Mouse (Mus musculus) urinary bladder, adult 2 months (tissue): ENCODE measurements around the gene Sorcs2. TPM values are rescaled to one million over a fixed set of nuclear protein-coding genes. Genes with fewer than 3 reads are reported as not detected.

ENCODE experiments used
- DNase-seq: peaks from one replicate; pipeline ENCODE4 v3.0.0; 2022; ENCODE audit warnings: low spot score
- polyA plus RNA-seq: library from polyadenylated mRNA; depleted of rRNA; stranded (reverse); fragments of >200 nt; gene quantifications from 2 replicates; pipeline ENCODE4 v1.2.3, GENCODE M21; 2012

The Sorcs2 gene
- polyA plus RNA-seq, 1 experiment = 15.8 TPM

DNA sequence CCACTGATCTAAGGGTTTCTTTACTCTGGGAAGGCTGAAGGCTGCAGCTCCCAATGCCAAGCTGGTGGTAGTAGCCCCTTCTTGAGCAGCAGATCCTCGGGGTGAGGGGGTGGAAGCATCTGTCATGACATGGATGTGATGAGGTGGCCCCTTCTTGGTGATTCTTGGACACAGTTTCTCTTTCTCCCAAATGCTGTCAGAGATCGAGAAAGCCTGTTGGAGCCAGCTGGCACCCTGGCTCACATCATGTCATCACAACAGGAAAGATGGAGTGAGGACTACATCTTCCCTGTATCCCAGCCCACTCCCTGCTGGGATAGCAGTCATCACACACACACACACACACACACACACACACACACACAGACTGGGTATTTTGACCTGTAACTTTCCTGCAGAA is 268.3 kb downstream of the Sorcs2 start:
- no peak for DNase-seq

DNA sequence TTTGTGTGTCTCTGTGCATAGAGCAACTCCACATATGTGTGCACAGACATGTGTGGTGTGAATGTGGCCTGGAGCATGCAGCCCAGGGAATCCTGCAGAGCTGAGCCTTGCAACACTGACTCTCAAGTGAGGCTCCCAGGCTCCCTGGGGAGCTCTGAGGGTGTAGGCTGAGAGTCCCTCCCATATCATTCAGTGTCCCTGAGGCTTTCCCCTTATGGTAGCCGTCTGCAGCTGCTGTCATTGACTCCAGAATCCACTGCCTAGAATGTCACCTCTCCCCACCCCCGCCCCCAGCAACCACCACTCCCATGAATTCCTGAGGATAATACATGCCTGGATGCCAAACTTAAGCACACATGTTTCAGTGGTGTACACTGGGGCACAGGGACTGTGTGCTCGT is 269.4 kb downstream of the Sorcs2 start:
- no peak for DNase-seq

DNA sequence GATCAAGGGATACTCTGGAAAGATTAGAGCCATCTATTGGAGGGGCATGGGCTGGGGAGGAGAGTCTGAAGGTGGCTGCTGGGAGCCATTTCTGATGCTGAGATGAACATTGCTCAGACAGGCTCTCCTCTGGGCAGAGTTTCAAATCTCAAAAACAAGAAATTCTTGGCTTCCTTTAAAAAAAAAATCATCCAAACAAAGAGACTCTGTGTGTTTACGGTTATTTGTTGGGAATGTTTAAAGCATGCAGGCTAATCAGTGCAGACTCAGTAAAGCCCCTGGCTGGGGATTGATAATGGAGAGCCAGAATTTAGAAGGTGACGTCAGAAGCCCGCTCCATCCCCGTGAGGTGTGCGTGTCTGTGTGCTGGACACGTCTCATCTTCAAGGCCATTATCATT is 272.9 kb downstream of the Sorcs2 start:
- no peak for DNase-seq

DNA sequence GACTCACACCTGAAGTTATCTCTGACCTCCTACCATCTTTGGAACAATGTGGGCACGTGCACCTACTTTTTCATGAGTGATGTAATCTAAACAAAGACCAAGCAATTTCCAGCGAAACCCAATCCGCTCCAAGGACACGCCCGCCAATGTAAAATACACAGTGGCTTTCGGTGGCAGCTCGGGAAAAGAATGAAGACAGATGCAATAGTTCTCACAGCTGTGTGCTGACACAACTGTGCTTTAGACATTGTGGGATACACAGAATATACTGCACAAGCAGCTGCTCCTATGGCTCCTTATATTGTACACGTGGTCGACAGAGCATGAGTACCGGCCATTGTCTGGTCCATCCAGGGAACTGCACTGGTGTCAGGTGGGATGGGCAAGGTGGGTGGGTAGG is 275.0 kb downstream of the Sorcs2 start:
- DNase-seq = no peak

DNA sequence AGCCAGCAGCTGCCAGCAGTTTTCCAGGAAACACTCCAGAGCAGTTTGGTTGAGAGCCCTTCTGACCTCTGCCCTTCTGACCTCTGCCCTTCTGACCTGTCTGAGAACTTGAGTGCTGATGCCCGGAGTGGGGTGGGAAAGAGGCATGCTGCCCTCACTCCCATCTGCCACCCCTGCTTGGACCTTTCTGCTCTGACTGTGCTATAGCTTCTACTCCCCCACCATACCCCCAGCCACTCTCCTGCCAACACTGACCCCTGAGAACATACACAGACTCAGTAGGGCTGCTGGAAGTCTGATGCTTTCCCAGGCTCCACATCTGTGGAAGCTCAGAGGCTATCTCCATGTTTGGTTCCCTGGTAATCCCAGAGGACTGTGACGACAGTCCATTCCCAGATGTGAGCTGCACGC is 277.0 kb downstream of the Sorcs2 start:
- DNase-seq = no peak

DNA sequence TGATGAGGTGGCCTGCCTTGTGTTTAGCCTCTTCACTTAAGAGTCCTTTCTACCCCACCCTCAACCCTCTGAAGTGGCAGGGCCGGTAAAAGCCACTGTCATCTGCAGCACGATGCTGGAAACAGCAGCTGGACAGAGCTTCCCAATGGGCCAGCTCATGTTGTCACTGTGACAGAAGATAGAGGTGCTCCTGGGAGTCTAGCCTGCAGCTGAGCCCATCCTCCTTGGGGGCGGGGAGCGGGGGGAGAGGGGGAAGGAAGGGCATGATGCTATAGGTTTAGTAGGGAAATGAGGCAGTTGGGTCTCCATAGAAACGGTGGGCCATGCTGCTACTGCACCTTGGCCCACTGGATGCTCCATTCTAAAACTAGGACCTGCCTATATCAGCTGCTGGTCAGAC is 279.9 kb downstream of the Sorcs2 start:
- no peak for DNase-seq

DNA sequence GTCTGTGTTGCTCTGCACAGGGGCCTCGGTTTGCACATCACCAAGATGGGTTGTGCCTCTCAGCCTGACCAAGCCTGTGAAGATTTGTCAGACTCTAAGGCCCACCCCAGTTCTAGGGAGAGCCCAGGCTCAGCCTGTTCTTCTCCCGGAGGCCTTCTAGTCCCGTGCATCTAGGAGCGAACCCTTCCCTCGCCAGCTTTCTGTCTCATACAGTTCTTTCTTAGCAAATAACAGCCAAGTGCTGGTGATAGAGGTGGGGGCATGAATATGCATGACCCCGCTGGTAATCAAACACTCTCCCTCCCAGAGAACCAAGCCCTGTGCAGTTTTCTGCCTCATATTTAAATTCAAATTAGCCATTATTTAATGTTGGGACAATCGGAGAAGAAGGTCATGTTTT is 282.4 kb downstream of the Sorcs2 start:
- DNase-seq = no peak

DNA sequence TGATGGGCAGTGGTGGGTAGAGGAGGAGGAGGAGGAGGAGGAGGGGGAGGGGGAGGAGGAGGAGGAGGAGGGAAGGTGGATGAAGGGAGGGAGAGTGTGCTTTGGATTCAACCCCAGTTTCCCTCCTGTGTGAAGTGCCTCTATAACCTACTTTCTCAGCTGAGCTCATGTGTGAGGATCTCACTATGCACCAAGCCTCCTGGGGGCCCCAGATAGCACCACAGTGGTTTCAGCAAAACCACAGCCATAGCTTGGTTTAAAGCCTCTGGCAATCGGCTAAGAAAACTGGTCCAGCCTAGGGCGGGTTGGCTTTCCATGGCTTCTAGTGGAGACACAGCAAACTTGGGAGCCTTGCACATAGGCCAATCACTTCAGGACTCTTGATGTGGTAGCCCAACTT is 284.2 kb downstream of the Sorcs2 start:
- DNase-seq = no peak

DNA sequence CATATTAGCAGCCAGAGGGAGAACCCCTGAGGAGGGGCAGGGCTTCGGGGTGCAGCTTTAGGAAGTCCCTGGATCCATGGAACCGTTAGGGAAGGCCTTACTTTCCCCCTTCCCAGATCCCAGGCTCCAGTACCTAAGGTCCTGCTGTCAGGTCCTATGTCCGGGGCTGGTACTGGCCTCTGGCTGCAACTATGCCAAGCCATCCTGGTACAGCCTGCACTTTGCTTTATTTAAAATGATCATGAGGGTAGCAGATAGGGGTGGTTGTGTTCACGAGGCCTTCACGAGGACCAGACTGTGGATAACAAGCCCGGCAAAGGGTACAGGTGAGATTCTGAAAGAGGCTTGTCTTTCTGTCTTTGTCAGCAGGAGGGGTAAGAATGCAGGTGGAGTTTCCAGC is 285.2 kb downstream of the Sorcs2 start:
- no peak for DNase-seq

DNA sequence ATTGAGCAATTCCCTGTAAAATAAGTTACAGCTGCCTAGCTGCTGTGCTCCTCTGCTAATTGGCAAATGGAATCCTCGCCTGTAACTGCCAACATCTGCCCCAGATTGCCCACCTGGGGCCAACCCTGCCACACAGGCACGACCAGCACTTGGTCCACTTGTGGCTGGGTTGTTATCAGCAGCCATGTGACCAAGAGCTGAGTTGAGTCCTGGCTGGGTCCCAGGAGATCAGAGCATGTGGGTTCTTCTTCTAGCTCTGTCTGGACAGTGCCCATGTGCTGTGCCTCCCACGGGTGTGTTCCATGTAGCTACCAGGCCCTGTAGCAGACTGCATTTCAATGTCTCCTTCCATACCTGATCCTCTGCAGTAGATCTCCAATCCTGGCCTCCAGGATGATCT is 286.4 kb downstream of the Sorcs2 start:
- no peak for DNase-seq

DNA sequence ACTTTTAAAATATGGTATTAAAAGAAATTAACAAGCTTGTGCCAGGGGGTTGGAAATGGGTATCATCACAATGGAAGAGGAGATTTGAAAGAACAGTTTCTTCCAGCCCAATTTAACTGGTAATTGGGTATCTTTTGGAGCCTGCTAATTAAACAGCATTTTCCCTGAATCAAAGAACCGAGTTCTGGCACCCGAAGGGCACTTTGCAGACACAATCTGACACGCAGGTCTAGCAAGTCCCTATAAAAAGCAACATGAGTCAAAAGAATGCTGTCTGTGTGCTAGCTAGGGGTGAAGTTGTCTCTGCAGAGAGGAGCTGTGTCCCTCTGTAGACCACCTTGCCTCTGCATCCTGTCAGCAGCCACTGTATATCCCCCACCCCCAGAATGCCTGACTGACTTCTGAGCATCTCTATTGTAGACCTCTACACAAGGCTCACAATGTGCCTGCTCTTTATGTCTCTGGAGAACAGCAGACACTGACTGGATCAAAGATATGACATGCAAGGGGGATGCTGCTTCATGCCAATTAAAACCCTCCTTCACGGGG is 289.5 kb downstream of the Sorcs2 start:
- no peak for DNase-seq

DNA sequence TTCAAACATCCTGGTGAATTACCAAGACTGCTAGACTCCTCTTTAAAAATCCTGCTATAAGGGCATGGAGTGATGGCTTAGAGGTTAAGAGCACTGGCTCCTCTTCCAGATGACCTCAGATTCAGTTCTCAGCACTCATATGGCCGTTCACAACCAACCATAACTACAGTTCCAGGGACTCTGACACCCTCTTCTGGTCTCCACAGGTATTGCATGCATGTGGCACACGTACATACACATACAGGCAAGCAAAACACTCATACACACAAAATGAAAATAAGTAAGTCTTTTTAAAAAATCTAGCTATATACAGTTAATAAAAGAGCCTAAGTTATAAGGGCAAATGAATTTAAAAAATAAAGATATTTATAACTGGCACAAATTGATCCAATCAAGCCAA is 294.5 kb downstream of the Sorcs2 start:
- DNase-seq = no peak

DNA sequence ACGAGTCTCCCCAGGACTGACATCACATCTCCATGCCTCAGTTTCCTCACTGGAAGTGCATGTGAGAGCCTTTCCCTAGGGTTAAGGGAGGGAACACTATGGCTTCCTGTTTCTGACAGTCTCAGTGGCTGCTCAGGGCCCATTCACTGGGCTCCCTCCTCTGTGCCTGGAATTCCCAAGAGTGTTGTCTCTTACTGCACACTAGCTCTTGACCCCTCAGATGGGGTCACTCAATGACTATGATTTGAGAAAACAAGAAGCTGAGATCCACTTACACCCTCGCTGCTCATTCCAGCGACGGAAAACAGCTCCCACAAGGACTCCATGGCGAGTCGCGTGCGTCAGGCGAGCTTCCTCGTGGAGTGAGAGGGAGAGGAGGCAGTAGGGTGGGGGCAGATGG is 296.8 kb downstream of the Sorcs2 start:
- DNase-seq = no peak

DNA sequence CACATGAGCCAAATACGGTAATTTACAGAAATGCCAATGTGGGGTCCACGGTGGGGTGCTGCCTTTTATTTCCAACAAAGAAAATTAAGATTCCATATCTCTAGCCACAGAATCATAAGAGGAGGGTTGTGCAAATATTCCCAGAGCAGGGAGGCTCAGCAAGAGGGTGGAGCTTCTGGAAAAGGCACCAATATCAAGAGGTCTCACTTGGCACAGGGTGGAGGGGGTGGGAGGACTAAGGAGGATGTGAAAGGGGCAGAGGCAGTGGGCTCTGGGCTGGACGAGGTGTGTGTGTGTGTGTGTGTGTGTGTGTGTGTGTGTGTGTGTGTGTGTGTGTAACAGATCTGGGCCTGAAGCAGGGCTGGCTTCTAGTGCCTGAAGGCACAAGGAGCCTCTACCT is 297.5 kb downstream of the Sorcs2 start:
- no peak for DNase-seq

DNA sequence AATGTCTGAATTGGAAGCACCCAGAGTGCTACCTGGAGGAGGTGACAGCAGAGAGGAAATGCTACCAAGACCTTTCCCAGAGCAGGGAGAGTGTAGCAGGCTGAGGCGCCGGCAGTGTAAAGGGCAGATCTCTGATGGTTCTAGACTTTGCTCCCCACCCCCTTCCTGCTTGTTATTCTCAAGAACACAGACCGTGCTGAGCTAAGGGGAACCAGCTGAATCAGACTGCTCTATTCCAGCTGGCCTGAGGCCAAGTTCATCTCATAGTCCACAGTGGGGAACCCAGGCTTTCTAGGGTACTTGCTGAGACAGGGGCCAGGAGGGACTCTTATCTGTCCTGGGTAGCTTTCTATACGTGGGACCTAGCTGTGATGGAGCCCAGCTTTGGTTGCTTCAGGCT is 298.3 kb downstream of the Sorcs2 start:
- no peak for DNase-seq

DNA sequence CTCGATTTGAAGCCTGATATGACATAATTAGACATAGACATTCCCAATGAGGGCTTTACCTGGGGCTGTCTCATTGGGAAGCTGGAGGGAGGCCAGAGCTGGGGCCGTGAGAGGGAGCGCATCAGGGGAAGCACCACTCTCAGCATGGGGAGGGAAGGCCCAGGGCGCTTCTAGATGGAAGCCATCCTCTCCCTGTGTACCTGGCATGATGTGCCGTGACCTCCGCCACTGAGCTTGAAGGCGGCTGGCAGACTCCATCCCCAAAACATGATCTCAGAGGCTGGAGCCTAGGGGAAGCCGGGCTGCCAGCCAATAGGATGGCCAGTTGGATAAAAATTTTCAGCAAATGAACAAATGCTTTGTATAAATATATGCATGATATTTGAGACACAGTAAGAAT is 301.9 kb downstream of the Sorcs2 start:
- DNase-seq = no peak

DNA sequence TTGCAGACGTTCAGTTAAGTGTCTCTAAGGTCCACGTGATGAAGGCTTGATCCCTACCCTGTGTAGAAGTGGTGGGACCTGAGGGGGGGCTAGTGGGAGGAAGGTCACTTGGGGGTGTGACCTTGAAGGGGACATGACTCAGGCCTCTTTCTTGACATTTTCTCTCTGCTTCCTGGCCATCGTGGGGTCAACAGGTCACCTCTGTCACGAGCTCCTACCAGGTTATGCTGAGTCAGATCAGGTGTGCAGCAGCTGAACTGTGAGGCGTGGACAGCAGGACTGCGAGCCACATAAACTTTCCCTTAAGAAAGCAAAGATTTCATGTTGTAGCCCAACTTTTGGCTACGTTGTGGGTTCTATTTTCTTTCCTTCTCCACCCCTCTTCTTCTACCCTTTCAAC is 307.9 kb downstream of the Sorcs2 start:
- DNase-seq = no peak

DNA sequence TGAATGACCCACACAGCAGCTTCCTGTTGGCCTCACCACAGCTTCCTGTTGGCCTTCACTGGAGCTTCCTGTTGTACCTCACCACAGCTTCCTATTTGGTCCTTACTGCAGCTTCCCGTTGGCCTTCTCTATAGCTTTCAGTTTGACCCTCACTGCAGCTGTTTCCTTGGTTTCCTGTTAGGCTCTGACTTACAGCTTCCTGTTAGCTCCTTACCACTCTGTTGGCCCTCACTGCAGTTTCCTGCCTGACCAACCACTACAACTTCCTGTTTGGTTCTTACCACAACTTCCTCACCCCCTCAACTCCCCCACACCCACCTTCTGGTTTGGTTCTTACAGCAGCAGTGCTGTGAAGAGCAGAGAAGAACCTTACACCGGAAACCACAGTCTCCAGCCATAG is 308.7 kb downstream of the Sorcs2 start:
- DNase-seq = no peak

DNA sequence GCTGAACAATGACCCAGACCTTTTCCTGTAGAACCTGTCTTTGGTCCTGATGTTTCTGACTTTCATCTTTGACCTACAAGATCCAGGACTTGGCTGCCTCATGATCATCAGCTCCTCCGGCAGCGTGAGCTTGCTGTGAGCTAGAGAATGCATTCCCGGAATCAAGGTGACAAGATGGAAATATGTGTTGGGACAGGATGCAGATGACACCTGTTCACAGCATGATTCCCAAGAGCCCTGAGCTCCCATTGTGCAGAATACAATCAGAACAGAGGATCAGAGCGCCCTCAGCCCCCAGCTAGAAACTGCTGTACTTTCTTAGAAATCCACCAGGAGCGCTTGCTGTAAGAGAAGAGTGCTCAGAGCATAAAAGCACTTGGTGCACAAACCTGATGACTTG is 311.0 kb downstream of the Sorcs2 start:
- DNase-seq = no peak

DNA sequence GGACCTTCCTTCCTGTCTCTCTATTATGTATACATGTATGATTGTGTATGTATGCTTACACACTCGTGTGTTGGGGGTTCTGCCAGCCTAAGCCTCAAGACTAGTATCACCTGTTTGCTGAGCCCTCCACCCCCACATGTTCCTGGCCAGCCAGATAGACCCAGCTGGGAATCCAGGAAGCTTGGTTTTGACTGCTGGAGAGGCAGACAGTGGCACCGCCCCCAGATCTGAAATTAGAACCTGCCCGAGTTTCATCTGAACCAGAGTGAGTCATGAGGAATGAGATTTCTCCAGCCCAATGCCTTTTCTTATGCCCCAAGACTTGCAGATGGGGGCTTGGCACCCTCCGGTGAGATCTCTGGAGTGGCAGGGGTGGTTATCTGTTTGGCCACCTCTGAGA is 312.3 kb downstream of the Sorcs2 start:
- DNase-seq = no peak

DNA sequence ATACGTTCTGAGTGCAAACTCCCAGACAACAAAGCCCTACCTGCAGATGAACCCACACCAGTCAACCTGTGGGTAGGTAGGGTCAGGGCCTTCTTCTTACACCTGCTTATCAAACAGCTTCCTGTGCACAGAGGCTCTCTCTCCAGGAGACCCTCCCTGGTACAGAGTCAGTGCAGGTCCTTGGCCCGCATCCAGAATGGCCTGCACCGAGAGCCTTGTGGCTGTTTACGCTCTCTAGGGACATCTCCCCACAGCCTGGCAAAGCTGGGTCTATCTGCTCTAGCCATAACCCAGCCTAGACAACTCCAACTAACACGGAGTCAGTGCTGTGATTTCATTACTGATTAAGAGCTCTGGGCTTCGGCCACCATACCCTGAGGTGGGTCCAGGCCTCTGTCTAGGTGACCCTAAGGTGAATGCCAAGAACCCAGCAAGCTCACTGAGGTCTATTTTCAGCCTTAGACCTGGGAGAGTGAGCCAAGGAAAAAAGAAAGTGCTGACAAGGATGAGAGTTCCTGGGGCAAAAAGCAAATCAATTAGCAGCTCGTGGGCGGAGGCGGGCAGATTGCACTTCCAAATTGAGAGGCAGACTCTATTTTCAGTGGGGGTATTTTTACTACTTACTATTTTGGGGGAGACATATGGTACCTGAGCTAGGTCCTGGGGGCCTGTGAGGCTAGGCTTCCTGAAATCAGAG is 313.9 kb downstream of the Sorcs2 start:
- no peak for DNase-seq

DNA sequence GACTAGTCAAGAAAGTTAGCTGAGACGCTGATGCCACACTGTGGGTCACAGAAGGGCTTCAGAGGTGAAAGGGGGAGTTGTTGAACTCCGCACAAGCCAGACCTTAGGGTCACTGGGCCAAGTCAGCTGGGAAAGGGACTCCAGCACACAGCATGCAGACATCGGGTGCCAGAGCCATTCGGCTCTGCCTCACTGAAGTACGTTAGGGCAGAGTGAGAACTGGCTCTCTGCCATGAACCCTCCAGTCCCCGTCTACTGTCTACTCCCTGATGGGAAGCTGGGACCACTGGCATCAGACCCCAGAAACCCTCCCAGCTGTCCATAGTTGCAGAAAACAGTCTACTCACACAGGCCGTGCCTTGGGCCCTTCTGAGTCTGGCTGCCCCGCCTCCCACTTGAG is 316.9 kb downstream of the Sorcs2 start:
- no peak for DNase-seq

DNA sequence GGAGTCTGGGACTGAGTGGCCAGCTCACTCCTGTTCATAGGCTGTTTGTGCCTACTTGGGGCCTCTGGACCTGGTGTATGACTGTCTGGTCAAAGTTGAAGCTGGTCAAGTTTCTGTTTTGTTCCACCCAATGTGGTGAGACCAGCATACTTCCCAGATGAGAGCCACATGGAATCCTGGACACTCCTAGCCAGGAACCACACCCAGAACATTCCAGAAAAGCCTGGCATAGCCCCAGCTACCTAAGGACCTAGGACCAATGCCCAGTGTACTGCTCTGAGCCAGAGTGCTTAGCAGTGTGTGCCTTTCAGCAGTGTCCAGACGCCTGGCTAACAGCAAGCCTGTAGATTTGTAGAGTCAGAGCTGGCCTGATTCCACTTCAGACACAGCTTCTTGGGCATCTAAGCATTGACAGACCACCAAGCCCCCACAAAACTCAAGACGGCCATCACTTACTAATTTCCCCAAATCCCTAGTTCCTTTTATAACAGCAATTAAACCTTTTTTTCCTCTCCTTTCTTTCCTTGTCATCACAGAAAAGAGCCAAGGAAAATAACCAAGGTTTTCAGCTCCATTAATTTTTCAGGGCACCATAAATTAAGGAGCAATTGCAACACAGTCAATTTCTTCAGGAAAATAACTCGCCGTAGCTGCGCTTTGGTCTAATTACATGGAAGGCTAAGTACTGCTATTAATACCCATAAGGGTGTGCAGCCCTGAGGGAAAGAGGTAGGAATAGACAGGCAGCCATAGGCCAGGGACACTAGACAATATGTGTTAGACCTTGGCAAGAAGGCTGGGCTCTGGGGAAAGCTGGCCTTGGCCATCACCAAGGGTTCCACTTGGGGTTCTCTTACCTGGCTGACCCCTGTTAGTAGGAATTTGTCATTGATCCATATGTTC is 322.5 kb downstream of the Sorcs2 start:
- no peak for DNase-seq
